29 mouse cellular contexts compared by ENCODE assay signal in genomic region chr11:95832129-95833005, GRCm38 (mm10). TPM values are rescaled to one million over a fixed set of nuclear protein-coding genes. Genes with fewer than 3 reads are reported as not detected.
DNase-seq lines count a peak whose midpoint lies in the region; ATAC-seq and TF ChIP-seq lines count a peak whose summit lies in the region.
"Had no signal": no experiment of that assay in that cellular context is flagged by ENCODE, and none has a peak within 500 bp of the region (broad histone marks: within the 10 kb centered on the region; RNA-seq: fewer than 3 reads in every experiment).

No protein-coding gene starts in this region.

- WGBS in limb, embryonic 11.5 days = 36% methylated on average over 18 of the region's 18 CpGs
- WGBS in limb, embryonic 10.5 days = 36% methylated on average over 18 of the region's 18 CpGs
- 85% methylated on average over 18 of the region's 18 CpGs for WGBS in thymus, adult 2 months
- 38% methylated on average over 18 of the region's 18 CpGs for WGBS in limb, embryonic 12.5 days

- no peak overlapping the region for H3K9ac ChIP-seq in limb, embryonic 11.5 days (ENCODE audit: low read length)
- no peak overlapping the region for H3K9ac ChIP-seq in limb, embryonic 12.5 days (replicated peaks)
- H3K9ac ChIP-seq: intestine, embryonic 15.5 days; limb, embryonic 13.5 days; liver, embryonic 14.5 days; lung, embryonic 14.5 days had no signal

- H3K27me3 ChIP-seq in limb, embryonic 11.5 days (ENCODE audit: control insufficient read depth, insufficient read depth, low read length) = peaks cover 84% of the 10 kb centered on the region
- peaks cover 100% of the 10 kb centered on the region for H3K27me3 ChIP-seq in limb, embryonic 10.5 days (ENCODE audit: low read depth, poor library complexity, severe bottlenecking)
- H3K27me3 ChIP-seq in thymus, adult 2 months (ENCODE audit: control insufficient read depth, insufficient read depth, low read length) = no peaks in the 10 kb centered on the region
- peaks cover 100% of the 10 kb centered on the region for H3K27me3 ChIP-seq in limb, embryonic 12.5 days

- no peak for ATAC-seq in limb, embryonic 11.5 days (ENCODE audit: insufficient number of reproducible peaks, low FRiP score, low TSS enrichment, low read depth)
- no peak for ATAC-seq in limb, embryonic 12.5 days (ENCODE audit: insufficient number of reproducible peaks, insufficient read depth, low FRiP score, low TSS enrichment, low read depth)
- ATAC-seq: forebrain, embryonic 16.5 days; hindbrain, postnatal 0 days; intestine, embryonic 15.5 days; midbrain, embryonic 16.5 days had no signal

- H3K27ac ChIP-seq in limb, embryonic 11.5 days (replicated peaks; ENCODE audit: low read depth, low read length) = no peak overlapping the region
- no peak overlapping the region for H3K27ac ChIP-seq in limb, embryonic 10.5 days
- peak overlapping the region; percentile 97 for H3K27ac ChIP-seq in thymus, adult 2 months (ENCODE audit: control insufficient read depth, insufficient read depth, low read length)
- 0 out of 2 replicates have a peak overlapping the region, but pooled peaks have one; percentile 6 for H3K27ac ChIP-seq in brown adipose tissue, adult 24 weeks (replicated peaks; ENCODE audit: low read depth, low read length)
- H3K27ac ChIP-seq in limb, embryonic 12.5 days = no peak overlapping the region
- H3K27ac ChIP-seq: hindbrain, embryonic 10.5 days; hindbrain, postnatal 0 days; intestine, embryonic 15.5 days; limb, embryonic 13.5 days; liver, embryonic 14.5 days; stomach, postnatal 0 days had no signal

- DNase-seq in limb, embryonic 11.5 days (ENCODE audit: low spot score) = peak; percentile 29
- DNase-seq in limb, embryonic 10.5 days (ENCODE audit: low spot score) = no peak
- peak; percentile 31 for DNase-seq in thymus, adult 2 months
- DNase-seq in thymus, adult 18-20 months = no peak
- no peak for DNase-seq in frontal cortex, postnatal 36 days (ENCODE audit: low spot score in 2 of 2)
- DNase-seq: adrenal gland, postnatal 10 days; B cell, adult 2 months; cerebellum, adult 11 months; cerebellum, adult 9-11 months; gastrocnemius, postnatal 10 days; kidney, adult 8-10 months; kidney, postnatal 10 days; layer of hippocampus, postnatal 36 days; lung, postnatal 14 days; right cerebral cortex, postnatal 4 days had no signal

- no peaks in the 10 kb centered on the region for H3K9me3 ChIP-seq in limb, embryonic 11.5 days (ENCODE audit: control insufficient read depth, low read length)
- H3K9me3 ChIP-seq in limb, embryonic 10.5 days (replicated peaks) = no peaks in the 10 kb centered on the region
- no peaks in the 10 kb centered on the region for H3K9me3 ChIP-seq in limb, embryonic 12.5 days
- H3K9me3 ChIP-seq: heart, embryonic 10.5 days; hindbrain, embryonic 10.5 days; intestine, embryonic 15.5 days; limb, embryonic 13.5 days had no signal

- no peak overlapping the region for H3K4me3 ChIP-seq in limb, embryonic 11.5 days (ENCODE audit: low read depth, low read length)
- H3K4me3 ChIP-seq in limb, embryonic 10.5 days = no peak overlapping the region
- H3K4me3 ChIP-seq in thymus, adult 2 months (ENCODE audit: control insufficient read depth, insufficient read depth, low read length) = peak overlapping the region; percentile 54
- H3K4me3 ChIP-seq in brown adipose tissue, adult 24 weeks (ENCODE audit: insufficient read depth, low read depth, low read length) = no peak overlapping the region
- no peak overlapping the region for H3K4me3 ChIP-seq in limb, embryonic 12.5 days (replicated peaks)

- H3K4me2 ChIP-seq in limb, embryonic 11.5 days (ENCODE audit: low read depth, severe bottlenecking) = no peak overlapping the region
- H3K4me2 ChIP-seq in limb, embryonic 12.5 days = 0 out of 2 replicates have a peak overlapping the region, but pooled peaks have one; percentile 11

- no peak for TF ChIP-seq CTCF in thymus, adult 2 months (IDR thresholded peaks at IDR 0.05; ENCODE audit: borderline replicate concordance, control insufficient read depth, extremely low read depth, insufficient read depth, low read length, poor library complexity)

- H3K36me3 ChIP-seq in limb, embryonic 11.5 days (ENCODE audit: control insufficient read depth, insufficient read depth, low read length) = no peaks in the 10 kb centered on the region
- no peaks in the 10 kb centered on the region for H3K36me3 ChIP-seq in limb, embryonic 10.5 days
- H3K36me3 ChIP-seq in thymus, adult 2 months (ENCODE audit: control insufficient read depth, insufficient read depth, low read length) = peaks cover 37% of the 10 kb centered on the region
- H3K36me3 ChIP-seq in limb, embryonic 12.5 days = no peaks in the 10 kb centered on the region
- H3K36me3 ChIP-seq: hindbrain, embryonic 10.5 days; limb, embryonic 13.5 days had no signal

- TF ChIP-seq POLR2A in thymus, adult 2 months (IDR thresholded peaks at IDR 0.05; ENCODE audit: control insufficient read depth, extremely low read depth, insufficient read depth, low read length, poor library complexity) = no peak

- peaks cover 12% of the 10 kb centered on the region for H3K4me1 ChIP-seq in limb, embryonic 11.5 days (ENCODE audit: control insufficient read depth, insufficient read depth, low read length)
- H3K4me1 ChIP-seq in limb, embryonic 10.5 days = peaks cover 53% of the 10 kb centered on the region
- peaks cover 85% of the 10 kb centered on the region for H3K4me1 ChIP-seq in thymus, adult 2 months (replicated peaks; ENCODE audit: control insufficient read depth, insufficient read depth, low read length)
- peaks cover 41% of the 10 kb centered on the region for H3K4me1 ChIP-seq in brown adipose tissue, adult 24 weeks (ENCODE audit: control insufficient read depth, insufficient read depth, insufficient read length, low read length)
- H3K4me1 ChIP-seq in limb, embryonic 12.5 days (replicated peaks) = peaks cover 59% of the 10 kb centered on the region

RNA-seq across cellular contexts. Expression of gene Gngt2, which starts 4.6 kb away (rescaled TPM):
- 8.1 and 9.8 TPM in 2 replicates for polyA plus RNA-seq in limb, embryonic 11.5 days (2014; fragmentation: Nextera tagmentation; extraction: Ambion mirVana)
- 8.9 and 9.3 TPM in 2 replicates for polyA plus RNA-seq in limb, embryonic 10.5 days (2016; fragmentation: Nextera tagmentation; extraction: Ambion mirVana)
- polyA plus RNA-seq in thymus, adult 2 months (2012; rRNA removed) = 28.6 and 32.5 TPM in 2 replicates
- polyA plus RNA-seq in brown adipose tissue, adult 24 weeks (2012; ENCODE audit: insufficient read depth, insufficient read length, missing spikeins) = 106 and 152 TPM in 2 replicates
- 10.1 and 10.2 TPM in 2 replicates for polyA plus RNA-seq in limb, embryonic 12.5 days (2016; fragmentation: Nextera tagmentation; extraction: Ambion mirVana)

RNA-seq across cellular contexts. Expression of gene Phospho1, which starts 8.1 kb away (rescaled TPM):
- polyA plus RNA-seq in limb, embryonic 11.5 days (2014; fragmentation: Nextera tagmentation; extraction: Ambion mirVana) = 0.60 TPM in 1 of 2 replicates, not detected in the other
- polyA plus RNA-seq in limb, embryonic 10.5 days (2016; fragmentation: Nextera tagmentation; extraction: Ambion mirVana) = not detected in 2 replicates
- polyA plus RNA-seq in thymus, adult 2 months (2012; rRNA removed) = 24.9 and 42.7 TPM in 2 replicates
- 316 and 541 TPM in 2 replicates for polyA plus RNA-seq in brown adipose tissue, adult 24 weeks (2012; ENCODE audit: insufficient read depth, insufficient read length, missing spikeins)
- not detected in 2 replicates for polyA plus RNA-seq in limb, embryonic 12.5 days (2016; fragmentation: Nextera tagmentation; extraction: Ambion mirVana)
- polyA plus RNA-seq: forebrain, embryonic 11.5 days; forebrain, embryonic 16.5 days; lung, embryonic 14.5 days; neural tube, embryonic 11.5 days had no signal

RNA-seq across cellular contexts. Expression of gene Abi3, which starts 9.9 kb away (rescaled TPM):
- polyA plus RNA-seq in limb, embryonic 11.5 days (2014; fragmentation: Nextera tagmentation; extraction: Ambion mirVana) = 1.4 and 2.8 TPM in 2 replicates
- 4.0 and 4.4 TPM in 2 replicates for polyA plus RNA-seq in limb, embryonic 10.5 days (2016; fragmentation: Nextera tagmentation; extraction: Ambion mirVana)
- polyA plus RNA-seq in thymus, adult 2 months (2012; rRNA removed) = 606 and 690 TPM in 2 replicates
- polyA plus RNA-seq in brown adipose tissue, adult 24 weeks (2012; ENCODE audit: insufficient read depth, insufficient read length, missing spikeins) = 8.4 and 26.7 TPM in 2 replicates
- polyA plus RNA-seq in limb, embryonic 12.5 days (2016; fragmentation: Nextera tagmentation; extraction: Ambion mirVana) = 3.8 and 4.5 TPM in 2 replicates

Comparison
In these comparisons a context has a peak if more than half of its experiments do, and no peak if none do; other contexts are left out.
1. DNase-seq: peak in limb, embryonic 11.5 days (single experiment) and thymus, adult 2 months (single experiment); none in limb, embryonic 10.5 days (single experiment), thymus, adult 18-20 months (0 of 2) and frontal cortex, postnatal 36 days (0 of 2).
2. H3K27ac ChIP-seq: peak in thymus, adult 2 months (single experiment) and brown adipose tissue, adult 24 weeks (single experiment); none in limb, embryonic 11.5 days (single experiment), limb, embryonic 10.5 days (single experiment) and limb, embryonic 12.5 days (single experiment).
3. RNA of gene Abi3, which starts 9.9 kb away (polyA plus RNA-seq): 606 to 690 TPM in thymus, adult 2 months; 8.4 to 26.7 TPM in brown adipose tissue, adult 24 weeks, 4.0 to 4.4 TPM in limb, embryonic 10.5 days, 3.8 to 4.5 TPM in limb, embryonic 12.5 days and 1.4 to 2.8 TPM in limb, embryonic 11.5 days; every median in the first group is over 10 times any median in the second.